Mouse (Mus musculus) limb, embryonic 12.5 days (tissue): ENCODE measurements around the gene Akap1. TPM values are rescaled to one million over a fixed set of nuclear protein-coding genes. Genes with fewer than 3 reads are reported as not detected.

Source experiments
- polyA plus RNA-seq: library from polyadenylated mRNA; unstranded; fragments of >200 nt; fragmentation: Nextera tagmentation; extraction: Ambion mirVana; gene quantifications from 2 replicates; pipeline ENCODE4 v1.2.1, GENCODE M21; 2016

Gene Akap1
- polyA plus RNA-seq, 1 experiment from 2014 or later = 16.7 TPM

Other genes with a start within 250 kb of the Akap1 start
- 16.8 and 24.0 TPM in 2 replicates for gene Msi2, start 146.1 kb downstream of the Akap1 start, polyA plus RNA-seq
- gene Scpep1, start 90.9 kb upstream of the Akap1 start, polyA plus RNA-seq = 68.8 and 71.2 TPM in 2 replicates
- gene Elobl, start 102.3 kb upstream of the Akap1 start, polyA plus RNA-seq = not detected in 2 replicates
- gene Coil, start 105.7 kb upstream of the Akap1 start, polyA plus RNA-seq = 31.7 and 33.6 TPM in 2 replicates
- 4.4 and 4.8 TPM in 2 replicates for gene Trim25, start 134.8 kb upstream of the Akap1 start, polyA plus RNA-seq
- 5.5 and 6.6 TPM in 2 replicates for gene Dgke, start 202.3 kb upstream of the Akap1 start, polyA plus RNA-seq
- 0.73 and 0.83 TPM in 2 replicates for gene Gm525, start 209.3 kb upstream of the Akap1 start, polyA plus RNA-seq